Mouse (Mus musculus): Measurements from ENCODE around the gene Lingo3. TPM values are rescaled to one million over a fixed set of nuclear protein-coding genes. Genes with fewer than 3 reads are reported as not detected.
A peak's percentile ranks its signal among the peaks of the same experiment; 100 is the strongest.
"Not testable (repeated sequence)": the region's sequence is repeated elsewhere in the genome, so short reads cannot be mapped to it uniquely, and the experiment has no call there.

Gene Lingo3
- total RNA-seq, 2 experiments from 2014 or later, result 0.99 to 1.5 TPM

DNA sequence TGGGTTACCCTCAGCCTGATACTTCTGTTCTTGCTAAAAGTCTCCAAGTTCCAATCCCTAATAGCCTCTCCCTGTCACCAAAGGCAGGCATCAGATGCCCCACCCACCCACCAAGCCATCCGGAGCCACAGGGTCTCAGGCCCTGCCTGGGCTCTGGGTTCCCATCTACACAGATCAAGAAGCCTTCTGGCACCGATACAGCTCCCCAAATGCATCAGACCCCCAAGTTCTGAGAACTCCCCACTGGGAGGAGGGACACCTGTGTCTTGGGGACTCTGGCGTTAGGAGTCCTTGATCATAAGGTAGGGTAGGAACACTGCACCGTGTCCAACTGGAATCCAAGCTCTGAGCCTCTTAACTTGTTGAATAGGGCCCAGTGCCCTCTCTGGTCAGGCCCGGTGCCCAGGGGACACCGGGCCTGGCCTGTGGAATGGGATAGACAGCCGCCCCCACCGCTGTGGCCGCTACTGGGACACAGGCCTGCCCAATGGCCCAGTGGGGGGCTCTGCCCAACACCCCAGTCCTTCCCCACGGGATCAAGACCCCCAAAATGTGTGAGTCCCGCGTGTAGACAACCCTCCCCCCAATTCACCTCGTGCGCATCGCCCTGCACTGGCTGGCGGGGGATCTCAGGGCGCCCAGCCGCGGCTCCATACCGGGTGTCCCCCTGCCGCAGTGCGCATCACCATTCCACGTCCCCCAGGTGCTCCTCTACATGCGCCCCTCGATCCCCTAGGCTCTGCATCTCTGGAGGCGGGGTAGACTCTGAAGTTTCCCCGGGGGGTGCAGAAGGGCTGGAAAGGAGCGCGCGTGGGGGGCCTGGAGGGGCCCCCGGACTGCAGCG, 530 bp downstream of the Lingo3 start:
- DNase-seq, result no peak

DNA sequence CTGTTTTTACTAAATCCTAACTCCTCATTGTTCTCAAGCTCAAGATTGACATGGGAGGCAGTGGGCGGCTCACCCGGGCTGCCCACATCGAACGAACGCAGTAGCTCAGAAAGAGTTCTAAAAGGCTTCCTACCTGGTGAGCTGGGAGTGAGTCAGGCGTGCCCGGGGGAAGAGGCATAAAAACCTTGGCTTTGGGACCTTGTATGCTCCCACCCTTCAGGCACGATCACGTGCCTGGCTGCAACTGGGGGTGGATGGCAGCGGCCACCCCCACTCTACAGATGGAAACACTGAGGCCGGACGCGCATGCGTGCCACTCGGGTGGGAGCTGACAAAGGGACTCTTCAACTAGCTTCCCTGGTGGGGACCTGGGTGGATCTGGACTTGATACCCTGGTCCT, 1.5 kb downstream of the Lingo3 start:
- no peak for DNase-seq

- no peak for DNase-seq
Measured at GRCm38 (mm10) chr10:80841685-80842084, 2.2 kb downstream of the Lingo3 start.

DNA sequence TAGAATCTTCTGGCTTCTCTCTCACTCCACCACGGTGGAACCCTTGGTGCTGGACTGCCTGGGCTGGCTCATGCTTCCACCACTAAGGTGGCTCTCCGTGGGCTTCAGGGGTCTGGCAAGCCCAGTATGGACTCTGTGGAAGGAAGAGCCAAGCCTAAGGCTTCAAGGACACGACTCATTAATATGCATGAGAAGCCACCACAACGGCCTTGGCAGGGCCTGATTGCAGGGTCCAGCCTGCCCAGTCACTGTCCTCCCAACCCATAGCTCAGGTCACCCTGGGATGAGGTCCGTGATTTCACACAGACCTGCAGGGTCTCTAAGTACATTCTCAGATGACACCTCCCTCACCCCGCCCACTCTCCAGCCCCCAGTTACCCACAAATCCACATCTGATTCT, 4.0 kb downstream of the Lingo3 start:
- DNase-seq, result no peak

DNA sequence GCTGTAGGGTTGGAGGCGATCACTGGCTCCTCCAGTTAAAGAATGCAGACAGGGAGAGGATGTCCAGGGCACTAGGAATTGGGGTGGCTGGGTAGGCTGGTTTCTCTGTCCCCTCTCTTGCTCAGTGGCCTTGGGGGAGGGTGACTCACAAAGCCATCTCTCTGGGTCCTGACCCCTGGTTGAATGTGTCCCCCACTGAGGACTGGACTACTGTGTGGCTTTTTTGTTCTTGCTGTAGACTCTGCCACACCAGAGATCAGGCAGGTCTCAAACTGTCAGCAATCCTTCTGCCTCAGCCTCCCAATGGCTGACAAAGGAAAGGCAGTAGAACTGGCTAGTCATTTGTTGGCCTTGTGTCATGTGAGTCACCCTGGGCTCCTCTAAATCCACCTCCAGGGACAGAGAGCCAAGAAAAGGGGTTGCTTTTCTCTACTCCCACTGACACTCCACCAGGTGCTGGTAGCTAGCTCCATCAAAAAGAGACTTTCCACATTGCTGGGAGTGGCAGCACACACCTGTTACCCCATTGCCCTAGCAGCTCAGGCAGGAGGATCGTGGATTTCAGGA, 5.4 kb downstream of the Lingo3 start:
- no peak for DNase-seq

DNA sequence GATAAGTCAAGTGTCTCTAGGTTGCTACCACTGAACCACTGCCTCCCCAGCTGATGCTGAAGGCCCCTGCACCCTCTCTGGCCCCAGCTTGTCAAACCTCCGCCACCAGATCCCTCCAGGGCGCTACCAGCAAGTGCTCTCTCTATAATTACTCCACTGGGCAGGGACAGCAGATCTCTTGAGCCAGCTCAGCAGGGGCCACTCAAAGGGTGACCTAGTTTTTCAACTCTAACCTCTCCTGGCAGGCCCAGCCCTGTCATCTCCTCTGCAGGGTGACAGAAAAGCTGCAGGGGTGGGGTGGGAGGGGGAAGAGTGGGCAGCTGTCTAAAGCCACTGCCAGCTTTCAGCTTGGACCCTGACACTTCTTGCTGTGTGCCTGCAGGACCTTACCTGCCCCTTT, 6.0 kb downstream of the Lingo3 start:
- DNase-seq, result no peak

DNA sequence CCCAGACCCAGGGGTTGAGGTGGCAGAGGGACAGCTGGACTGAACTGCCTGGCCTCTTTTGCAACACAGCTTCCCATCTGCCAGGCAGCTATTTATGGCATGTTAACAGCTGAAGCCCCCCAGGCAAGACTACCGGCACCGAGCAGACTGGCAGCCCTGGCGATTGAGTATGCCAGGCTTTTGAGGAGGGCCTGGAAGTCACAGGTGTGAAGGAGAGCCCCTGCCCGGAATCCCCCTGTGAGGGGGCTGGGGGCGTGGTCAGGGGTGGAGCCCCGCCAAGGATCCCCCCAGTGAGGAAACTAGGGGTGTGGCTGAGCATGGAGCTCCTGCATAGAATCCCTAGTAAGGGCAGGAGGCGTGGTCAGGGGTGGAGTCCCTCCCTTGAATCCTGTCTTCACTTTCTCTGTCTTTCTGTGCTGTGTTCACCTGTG, 6.9 kb downstream of the Lingo3 start:
- DNase-seq, result no peak

DNA sequence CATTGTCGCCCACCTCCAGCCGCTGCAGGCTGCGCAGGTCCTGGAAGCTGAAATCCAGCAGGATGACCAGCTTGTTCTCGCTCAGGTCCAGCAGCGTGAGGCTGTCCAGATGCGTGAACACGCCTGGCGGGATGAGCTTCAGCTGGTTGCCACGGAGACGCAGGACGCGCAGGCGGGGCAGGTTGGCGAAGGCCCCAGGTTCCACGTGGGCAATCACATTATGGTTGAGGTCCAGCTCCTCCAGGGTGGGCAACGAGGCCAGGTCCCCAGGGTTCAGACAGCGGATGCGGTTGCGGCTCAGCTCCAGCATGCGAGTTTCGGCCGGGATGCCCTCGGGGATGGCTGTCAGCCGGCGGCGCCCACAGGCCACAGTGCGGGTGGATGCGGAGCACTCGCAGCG, 8.2 kb downstream of the Lingo3 start:
- DNase-seq, result no peak

GRCm38 (mm10) chr10:80832818-80833217, 11.0 kb downstream of the Lingo3 start:
- DNase-seq, result no peak

GRCm38 (mm10) chr10:80831136-80831535, 12.7 kb downstream of the Lingo3 start:
- DNase-seq, result peak; percentile 78

GRCm38 (mm10) chr10:80829359-80830278, 14.2 kb downstream of the Lingo3 start:
- no peak for DNase-seq

GRCm38 (mm10) chr10:80828587-80828986, 15.3 kb downstream of the Lingo3 start:
- DNase-seq, result not testable (repeated sequence)

GRCm38 (mm10) chr10:80827870-80828420, 15.9 kb downstream of the Lingo3 start:
- no peak for DNase-seq

GRCm38 (mm10) chr10:80827063-80827869, 16.6 kb downstream of the Lingo3 start:
- no peak for DNase-seq

GRCm38 (mm10) chr10:80826151-80827062, 17.4 kb downstream of the Lingo3 start, which contains the start of gene Oaz1:
Gene Oaz1, plus strand, starts transcription at chr10:80826656.
- peak; percentile 98 for DNase-seq

DNA sequence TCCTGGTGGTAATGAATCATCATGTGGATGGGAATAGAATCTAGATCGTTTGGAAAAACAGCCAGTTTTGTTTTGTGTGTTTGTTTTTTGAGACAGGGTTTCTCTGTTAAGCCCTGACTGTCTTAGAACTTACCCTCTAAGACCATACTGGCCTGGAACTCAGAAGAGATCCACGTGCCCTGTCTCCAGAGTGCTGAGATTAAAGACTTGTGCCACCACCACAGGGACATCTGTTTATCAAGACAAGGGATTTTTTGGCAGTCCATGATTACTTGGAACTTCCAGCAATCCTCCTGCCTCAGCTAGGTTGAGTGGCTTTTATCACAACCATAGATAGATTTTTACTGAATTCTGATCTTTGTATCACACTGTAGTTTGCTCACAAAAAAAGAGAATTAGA, 19.0 kb downstream of the Lingo3 start:
- no peak for DNase-seq

DNA sequence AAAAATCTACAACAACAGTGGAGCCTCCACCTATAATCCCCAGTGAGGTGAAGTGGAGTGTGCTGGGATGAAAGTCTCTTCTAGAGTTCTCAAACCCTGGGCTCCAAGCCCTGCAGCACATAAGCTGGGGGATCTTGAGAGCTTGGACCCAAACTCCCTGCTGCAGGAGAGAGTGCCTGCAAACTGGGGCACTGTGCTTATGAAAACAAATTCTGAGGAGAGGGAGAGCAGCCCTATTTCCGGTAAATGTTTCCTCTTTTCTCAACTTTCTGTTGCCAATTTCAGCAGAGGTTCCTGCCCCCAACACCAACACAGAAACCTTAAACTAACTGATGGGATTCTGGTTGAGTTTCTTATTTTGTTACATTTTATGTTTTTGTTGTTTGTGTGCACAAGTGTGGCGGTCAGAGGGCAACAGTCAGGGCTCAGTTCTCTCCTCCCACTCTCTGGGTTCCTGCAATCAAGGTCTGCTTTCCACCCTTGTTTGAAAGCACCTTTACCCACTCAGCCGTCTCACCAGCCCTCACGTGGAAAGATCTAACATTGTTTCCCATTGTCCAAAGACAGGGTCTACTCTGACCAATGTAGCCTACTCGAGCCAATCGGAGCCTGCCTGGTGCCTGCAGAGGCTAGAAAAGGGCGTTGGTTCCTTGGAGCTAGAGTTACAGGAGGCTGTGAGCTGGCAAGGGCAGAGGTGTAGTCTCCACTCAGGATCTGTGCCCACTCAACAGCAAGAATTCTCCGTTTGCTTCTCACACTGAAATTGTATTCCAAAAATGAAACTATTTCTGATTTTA, 19.8 kb downstream of the Lingo3 start:
- no peak for DNase-seq

DNA sequence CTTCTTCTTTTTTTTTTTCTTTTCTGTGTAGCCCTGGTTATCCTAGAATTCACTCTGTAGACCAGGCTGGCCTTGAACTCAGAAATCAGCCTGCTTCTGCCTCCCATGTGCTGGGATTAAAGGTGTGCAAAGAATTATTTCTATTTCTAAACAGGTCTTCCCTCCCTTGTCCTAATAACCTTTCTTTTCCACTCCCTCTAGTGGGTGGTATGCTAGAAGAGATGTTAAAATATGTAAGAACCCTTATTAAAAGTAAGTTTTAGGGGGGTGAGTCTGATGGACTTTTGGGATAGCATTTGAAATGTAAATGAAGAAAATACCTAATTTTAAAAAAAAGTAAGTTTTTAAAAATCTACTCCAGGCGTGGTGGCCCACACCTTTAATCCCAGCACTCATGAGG, 20.5 kb downstream of the Lingo3 start:
- no peak for DNase-seq

DNA sequence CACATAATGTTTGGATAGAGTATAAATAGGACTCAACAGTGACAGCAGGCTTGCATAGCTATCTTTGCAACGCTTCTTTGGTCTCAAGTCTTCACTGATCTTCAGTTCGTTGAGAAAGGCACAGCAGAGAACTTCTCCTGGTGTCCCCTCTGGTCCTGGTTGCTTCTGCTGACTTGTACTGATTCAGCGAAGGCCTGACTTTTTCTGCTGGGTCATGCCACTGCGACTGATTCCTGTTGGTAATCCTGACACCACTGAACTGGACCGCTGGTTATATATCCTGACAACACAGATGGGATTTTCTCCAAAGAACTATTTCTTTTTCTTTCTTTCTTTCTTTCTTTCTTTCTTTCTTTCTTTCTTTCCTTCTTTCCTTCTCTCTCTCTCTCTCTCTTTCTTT, 21.3 kb downstream of the Lingo3 start:
- DNase-seq, result no peak

DNA sequence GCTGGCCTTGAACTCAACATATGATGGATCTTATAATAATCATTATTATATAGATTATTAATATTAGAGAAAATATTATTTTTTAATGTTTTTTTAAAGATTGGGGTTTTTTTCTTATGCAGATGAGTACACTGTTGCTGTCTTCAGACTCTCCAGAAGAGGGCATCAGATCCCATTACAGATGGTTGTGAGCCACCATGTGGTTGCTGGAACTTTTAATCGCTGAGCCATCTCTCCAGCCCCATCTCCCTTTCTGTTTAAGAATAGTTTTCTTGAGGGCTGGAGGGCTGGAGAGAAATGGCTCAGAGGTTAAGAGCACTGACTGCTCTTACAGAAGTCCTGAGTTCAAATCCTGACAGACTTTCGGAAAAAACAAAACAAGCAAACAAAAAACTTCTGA, 21.8 kb downstream of the Lingo3 start:
- DNase-seq, result no peak
